Mouse (Mus musculus) spleen, adult 18-20 months (tissue): ENCODE data around the gene Ptn.
A peak's percentile ranks its signal among the peaks of the same experiment; 100 is the strongest.
"Not testable (repeated sequence)": the region's sequence is repeated elsewhere in the genome, so short reads cannot be mapped to it uniquely, and the experiment has no call there.

ENCODE experiments used
- DNase-seq, 2 experiments: peaks; one replicate each; pipeline ENCODE4 v3.0.0; 2022; ENCODE audit warnings: mixed read lengths in 2 of 2

The Ptn gene

GRCm38 (mm10) chr6:36752887-36753286 is 57.1 kb downstream of the Ptn start:
- no peak for DNase-seq

DNA sequence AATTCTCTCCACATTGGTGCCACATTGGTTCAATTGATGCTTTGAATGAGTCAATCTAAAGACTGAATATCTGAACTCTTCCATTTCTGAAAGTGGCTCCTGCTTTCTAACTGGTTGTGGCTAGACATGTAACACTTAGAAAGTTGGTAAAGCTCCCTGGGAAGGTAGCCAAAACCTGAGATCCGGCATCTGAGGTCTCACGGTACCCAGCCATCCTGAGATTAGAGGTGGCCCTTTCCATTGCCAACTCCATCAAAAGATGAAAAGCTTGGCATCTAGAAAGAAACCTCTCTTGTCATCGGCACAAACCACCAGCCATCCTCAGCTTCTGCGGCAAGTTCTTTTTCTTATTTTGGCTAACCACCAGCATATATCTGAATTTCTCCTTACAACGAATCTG is 70.2 kb downstream of the Ptn start:
- DNase-seq, result no peak

- DNase-seq, result no peak
These were observed 73.3 kb downstream of the Ptn start for GRCm38 (mm10) chr6:36736763-36737162.

DNA sequence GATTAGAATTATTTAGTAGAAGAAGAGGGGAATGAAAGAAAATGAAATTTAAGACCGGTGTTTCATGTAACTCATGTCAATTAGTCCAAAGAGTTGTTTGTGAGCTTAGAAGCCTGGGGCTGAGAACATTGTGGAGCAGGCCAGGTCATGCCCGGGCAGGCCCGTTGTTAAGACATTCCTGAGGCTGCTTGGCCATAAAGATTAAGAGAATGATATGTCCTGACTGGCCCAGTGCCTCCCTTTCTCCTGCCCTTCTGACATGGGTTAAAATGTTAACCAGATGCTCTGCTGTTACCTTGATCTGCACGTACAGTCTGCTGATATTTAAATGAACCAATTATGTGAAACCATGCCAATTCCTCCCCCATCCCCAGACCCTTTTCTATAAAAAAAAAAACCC is 74.4 kb downstream of the Ptn start:
- DNase-seq, result not testable (repeated sequence)

GRCm38 (mm10) chr6:36729811-36730210 is 80.2 kb downstream of the Ptn start:
- not testable (repeated sequence) for DNase-seq

- DNase-seq, result no peak
These were observed 81.9 kb downstream of the Ptn start for GRCm38 (mm10) chr6:36728079-36728478.

DNA sequence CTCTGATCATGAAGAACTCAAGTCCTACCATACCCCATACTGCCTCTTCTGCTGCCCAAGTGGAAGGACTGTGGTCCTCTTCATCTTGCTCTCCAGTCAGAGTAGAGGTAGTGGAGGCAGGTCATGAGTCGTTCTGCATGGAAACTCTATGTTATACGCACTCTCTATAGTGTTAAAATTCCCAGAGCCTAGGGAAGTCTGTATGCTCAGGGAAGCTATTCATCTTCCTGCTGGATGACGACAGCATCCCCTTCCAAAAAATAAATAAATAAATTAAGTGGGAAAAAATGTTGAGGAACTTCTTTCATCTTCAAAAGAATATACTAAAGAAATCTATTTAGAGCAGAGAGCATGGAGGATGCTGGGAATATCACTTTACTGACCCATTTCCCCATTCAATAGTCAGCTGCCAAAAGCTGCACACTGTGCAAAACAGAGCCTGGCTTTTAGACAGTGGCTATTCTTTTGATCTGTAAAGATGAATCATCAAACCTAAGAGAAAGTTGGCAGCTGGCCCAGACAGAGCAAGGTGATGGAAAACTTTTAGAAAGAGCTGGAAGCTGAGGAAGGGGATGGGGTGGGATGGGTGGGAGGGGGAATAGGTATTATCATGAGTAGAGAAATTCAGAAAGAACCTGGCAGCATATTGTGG is 84.4 kb downstream of the Ptn start:
- no peak for DNase-seq

DNA sequence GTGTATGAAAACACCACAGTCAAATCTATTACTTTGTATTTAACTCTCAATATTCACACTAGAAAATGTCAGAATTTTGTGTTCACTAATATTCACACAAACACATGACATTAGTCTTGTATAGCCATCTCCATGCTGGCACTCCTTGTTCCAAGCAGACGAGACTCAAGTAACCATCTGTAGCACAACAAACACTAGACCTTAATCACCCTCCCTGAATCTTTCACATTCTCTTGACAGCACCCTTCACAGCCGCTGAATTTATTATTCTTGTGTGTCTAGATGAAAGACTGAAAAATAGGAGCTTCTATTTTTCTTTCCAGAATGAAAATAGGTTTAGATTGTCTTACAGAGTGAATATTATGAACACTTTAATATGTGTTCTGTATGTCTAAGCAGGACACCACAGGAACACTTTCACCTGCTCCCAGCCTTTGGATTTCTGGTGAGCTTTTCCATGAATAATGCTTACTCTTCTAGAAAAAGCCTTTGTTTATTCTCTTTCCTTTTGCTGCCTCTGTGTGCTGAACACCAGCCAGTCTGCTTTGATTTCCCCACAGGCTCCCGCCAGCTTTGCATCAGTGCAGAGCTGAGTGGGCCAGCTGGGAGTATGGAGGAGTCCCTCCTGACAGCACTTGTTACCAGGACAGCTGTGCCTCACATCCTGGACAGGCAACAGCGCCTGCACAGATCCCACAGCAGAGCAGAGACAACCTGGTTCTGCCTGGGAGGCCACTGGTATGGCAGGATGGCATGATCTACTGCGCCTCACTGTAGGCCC is 87.1 kb downstream of the Ptn start:
- DNase-seq, result no peak

- no peak for DNase-seq
These were observed 96.7 kb downstream of the Ptn start for GRCm38 (mm10) chr6:36713329-36713728.

DNA sequence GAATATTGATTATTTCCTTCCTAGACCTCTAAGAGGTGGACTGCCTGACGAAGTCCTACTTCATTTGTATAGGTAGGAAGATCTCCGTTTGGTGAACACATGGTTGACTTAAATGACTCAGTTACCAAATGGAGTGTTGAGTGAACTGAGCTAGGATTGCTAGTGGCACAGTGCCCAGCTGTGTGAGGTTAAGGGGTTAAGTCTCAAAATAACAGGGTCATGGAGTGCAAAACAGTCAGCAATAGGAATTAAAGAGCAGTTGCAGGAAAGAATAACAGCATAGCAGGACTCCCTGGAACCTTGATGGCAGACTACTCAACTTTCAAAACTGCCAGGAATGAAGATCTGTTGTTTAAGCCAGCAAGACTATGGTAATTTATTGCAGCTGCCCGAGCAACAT is 114.5 kb downstream of the Ptn start:
- DNase-seq, result no peak

- peak in 1 of 2 experiments; percentile 3 for DNase-seq
These were observed 118.5 kb downstream of the Ptn start for GRCm38 (mm10) chr6:36691497-36691896.

- no peak for DNase-seq
These were observed 119.1 kb downstream of the Ptn start for GRCm38 (mm10) chr6:36690941-36691340.

DNA sequence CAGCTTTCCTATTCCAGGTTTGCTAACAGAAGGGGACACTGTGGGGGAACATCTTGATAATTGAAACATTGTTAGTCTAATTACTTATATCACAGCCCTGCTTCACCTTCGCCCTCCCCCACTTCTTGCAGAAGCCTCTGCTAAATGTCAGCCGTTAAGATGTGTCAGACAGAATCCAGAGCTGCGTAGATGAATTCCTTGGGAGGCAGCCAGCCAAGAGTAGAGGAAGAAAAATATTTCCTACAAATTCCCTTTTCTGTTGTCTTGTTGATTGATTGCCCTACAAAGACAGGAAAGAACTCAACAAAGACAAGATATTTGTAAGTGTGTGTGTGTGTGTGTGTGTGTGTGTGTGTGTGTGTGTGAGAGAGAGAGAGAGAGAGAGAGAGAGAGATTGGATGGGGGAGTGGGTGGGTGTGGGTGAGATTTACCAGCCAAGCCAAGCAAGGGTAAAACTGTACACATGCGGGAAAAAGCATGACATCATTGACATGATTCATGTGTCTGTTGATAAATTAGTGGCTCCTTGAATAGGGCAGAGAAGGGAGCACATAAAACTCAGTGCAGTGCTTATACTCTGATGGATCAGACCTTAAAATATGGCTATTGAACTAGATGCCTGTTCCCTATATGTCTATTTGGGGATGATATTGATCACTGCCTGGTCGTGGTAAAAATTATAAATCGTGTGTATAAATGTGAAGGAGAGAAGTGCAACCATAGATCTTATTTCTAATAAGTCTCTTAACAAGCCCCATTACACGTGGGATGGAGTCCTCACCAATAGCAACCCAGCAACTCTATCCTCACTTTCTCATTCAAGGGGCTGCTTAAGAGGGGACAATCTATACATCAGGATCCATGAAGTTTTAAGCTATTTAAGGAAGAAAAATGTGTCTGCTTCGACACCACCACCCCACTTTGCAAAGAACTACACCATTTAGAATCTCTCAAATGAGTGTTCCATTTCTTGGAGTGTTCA is 133.0 kb downstream of the Ptn start:
- DNase-seq, result no peak

- DNase-seq, result no peak
These were observed 137.4 kb downstream of the Ptn start for GRCm38 (mm10) chr6:36672399-36673221.

- DNase-seq, result no peak
These were observed 138.7 kb downstream of the Ptn start for GRCm38 (mm10) chr6:36671274-36671673.
